36 mouse cellular contexts compared by ENCODE assay signal in genomic region chr4:41037942-41038341, GRCm38 (mm10). TPM values are rescaled to one million over a fixed set of nuclear protein-coding genes. Genes with fewer than 3 reads are reported as not detected.
DNase-seq lines count a peak whose midpoint lies in the region; ATAC-seq and TF ChIP-seq lines count a peak whose summit lies in the region.
"Had no signal": no experiment of that assay in that cellular context is flagged by ENCODE, and none has a peak within 500 bp of the region (broad histone marks: within the 10 kb centered on the region; RNA-seq: fewer than 3 reads in every experiment).

No protein-coding gene starts in this region.

- intact Hi-C loops in heart, adult 2 months (cut with DNase I) = no loop called here

- H3K36me3 ChIP-seq in heart, adult 2 months (ENCODE audit: control insufficient read depth, insufficient read depth, low read length) = peaks cover 9% of the 10 kb centered on the region
- H3K36me3 ChIP-seq in heart, embryonic 11.5 days (ENCODE audit: control insufficient read depth, insufficient read depth, low read length) = no peaks in the 10 kb centered on the region
- no peaks in the 10 kb centered on the region for H3K36me3 ChIP-seq in kidney, embryonic 15.5 days
- H3K36me3 ChIP-seq: embryonic facial prominence, embryonic 12.5 days; heart, embryonic 12.5 days; limb, embryonic 13.5 days; lung, embryonic 15.5 days; midbrain, embryonic 10.5 days; midbrain, embryonic 15.5 days had no signal

- ATAC-seq in heart, embryonic 11.5 days (replicated peaks; ENCODE audit: insufficient number of reproducible peaks, low FRiP score, low TSS enrichment) = no peak
- no peak for ATAC-seq in kidney, embryonic 15.5 days (replicated peaks; ENCODE audit: low FRiP score)
- ATAC-seq: forebrain, embryonic 14.5 days; intestine, postnatal 0 days; midbrain, embryonic 15.5 days had no signal

- H3K4me2 ChIP-seq in heart, embryonic 11.5 days = no peak overlapping the region
- H3K4me2 ChIP-seq in kidney, embryonic 15.5 days = no peak overlapping the region
- H3K4me2 ChIP-seq: embryonic facial prominence, embryonic 12.5 days; heart, embryonic 12.5 days; hindbrain, embryonic 14.5 days; limb, embryonic 13.5 days; liver, embryonic 11.5 days; lung, embryonic 15.5 days; midbrain, embryonic 15.5 days had no signal

- TF ChIP-seq EP300 in heart, adult 2 months (IDR thresholded peaks at IDR 0.05; ENCODE audit: insufficient read depth, low read depth, low read length) = no peak

- no peak for TF ChIP-seq CTCF in heart, adult 2 months (IDR thresholded peaks at IDR 0.05)

- no peak overlapping the region for H3K9ac ChIP-seq in heart, adult 2 months (ENCODE audit: low read depth, low read length)
- H3K9ac ChIP-seq in heart, embryonic 11.5 days (ENCODE audit: low read depth, low read length) = no peak overlapping the region
- H3K9ac ChIP-seq in kidney, embryonic 15.5 days = no peak overlapping the region
- H3K9ac ChIP-seq: embryonic facial prominence, embryonic 12.5 days; heart, embryonic 12.5 days; hindbrain, embryonic 14.5 days; limb, embryonic 13.5 days; lung, embryonic 15.5 days; midbrain, embryonic 15.5 days had no signal

- no peak overlapping the region for H3K4me3 ChIP-seq in heart, adult 2 months
- H3K4me3 ChIP-seq in heart, embryonic 11.5 days (ENCODE audit: low read depth, low read length) = no peak overlapping the region
- no peak overlapping the region for H3K4me3 ChIP-seq in kidney, embryonic 15.5 days (replicated peaks)
- H3K4me3 ChIP-seq: embryonic facial prominence, embryonic 12.5 days; heart, embryonic 12.5 days; layer of hippocampus, adult 2 months; left cerebral cortex, adult 2 months; limb, embryonic 13.5 days; lung, embryonic 15.5 days; midbrain, embryonic 10.5 days; midbrain, embryonic 15.5 days had no signal

- WGBS in heart, adult 2 months = 28% methylated on average over 3 of the region's 3 CpGs
- 43% methylated on average over 3 of the region's 3 CpGs for WGBS in heart, embryonic 11.5 days (ENCODE audit: insufficient replicate concordance)
- WGBS in kidney, embryonic 15.5 days = 55% methylated on average over 3 of the region's 3 CpGs

- H3K79me2 ChIP-seq in heart, adult 2 months (replicated peaks; ENCODE audit: control insufficient read depth, insufficient read depth, low read length) = no peaks in the 10 kb centered on the region

- H3K27ac ChIP-seq in heart, adult 2 months = peak overlapping the region; percentile 45; the same call in 1 of the 2 replicates
- H3K27ac ChIP-seq in heart, embryonic 11.5 days (ENCODE audit: low read depth, low read length) = no peak overlapping the region
- no peak overlapping the region for H3K27ac ChIP-seq in kidney, embryonic 15.5 days
- H3K27ac ChIP-seq: embryonic facial prominence, embryonic 12.5 days; hindbrain, embryonic 14.5 days; layer of hippocampus, adult 2 months; left cerebral cortex, adult 2 months; limb, embryonic 13.5 days; lung, embryonic 15.5 days; midbrain, embryonic 10.5 days; midbrain, embryonic 15.5 days; stomach, postnatal 0 days had no signal

- no peak for DNase-seq in heart, adult 2 months
- DNase-seq in kidney, postnatal 36 days = peak; percentile 49 to 55
- peak; percentile 36 for DNase-seq in adrenal gland, postnatal 25 days
- no peak for DNase-seq in natural killer cell, adult 2 months (ENCODE audit: low spot score in 2 of 2)
- DNase-seq in thymus, postnatal 10 days (ENCODE audit: low spot score in 2 of 2) = no peak
- DNase-seq: cerebellum, adult 2 months; cerebellum, postnatal 36 days; gastrocnemius, postnatal 14 days; kidney, postnatal 10 days; right cerebral cortex, adult 18-20 months; thymus, adult 2 months; thymus, postnatal 4 days had no signal

- H3K9me3 ChIP-seq in heart, embryonic 11.5 days (replicated peaks; ENCODE audit: control insufficient read depth, low read length) = no peaks in the 10 kb centered on the region
- H3K9me3 ChIP-seq in kidney, embryonic 15.5 days (replicated peaks) = no peaks in the 10 kb centered on the region
- H3K9me3 ChIP-seq: embryonic facial prominence, embryonic 12.5 days; heart, embryonic 12.5 days; limb, embryonic 13.5 days; lung, embryonic 15.5 days; midbrain, embryonic 10.5 days; midbrain, embryonic 15.5 days had no signal

- H3K4me1 ChIP-seq in heart, adult 2 months (ENCODE audit: control insufficient read depth, insufficient read depth, low read length) = peaks cover 12% of the 10 kb centered on the region
- H3K4me1 ChIP-seq in heart, embryonic 11.5 days (ENCODE audit: control insufficient read depth, insufficient read depth, low read length) = no peaks in the 10 kb centered on the region
- H3K4me1 ChIP-seq in kidney, embryonic 15.5 days = peaks cover 15% of the 10 kb centered on the region
- H3K4me1 ChIP-seq: embryonic facial prominence, embryonic 12.5 days; limb, embryonic 13.5 days; midbrain, embryonic 10.5 days; midbrain, embryonic 15.5 days had no signal

- no peak for TF ChIP-seq POLR2A in heart, adult 2 months (IDR thresholded peaks at IDR 0.05; ENCODE audit: insufficient read depth, low read depth, low read length)

- no peaks in the 10 kb centered on the region for H3K27me3 ChIP-seq in heart, adult 2 months (ENCODE audit: control insufficient read depth, insufficient read depth, low read length)
- H3K27me3 ChIP-seq in heart, embryonic 11.5 days (ENCODE audit: control insufficient read depth, insufficient read depth, low read length) = no peaks in the 10 kb centered on the region
- no peaks in the 10 kb centered on the region for H3K27me3 ChIP-seq in kidney, embryonic 15.5 days
- H3K27me3 ChIP-seq: embryonic facial prominence, embryonic 12.5 days; heart, embryonic 12.5 days; limb, embryonic 13.5 days; lung, embryonic 15.5 days; midbrain, embryonic 15.5 days had no signal

RNA-seq across cellular contexts. Expression of gene Aqp7, which starts 10.0 kb away (rescaled TPM):
- total RNA-seq in heart, adult 2 months (2021) = 10 to 100 TPM; 21.6 to 33.0 TPM
- polyA plus RNA-seq in heart, adult 2 months (2012; rRNA removed) = 32.7 and 53.4 TPM in 2 replicates
- 0.14 and 0.20 TPM in 2 replicates for polyA plus RNA-seq in heart, embryonic 11.5 days (2014; fragmentation: Nextera tagmentation; extraction: Ambion mirVana)
- polyA plus RNA-seq in kidney, embryonic 15.5 days (2015; fragmentation: Nextera tagmentation; extraction: Ambion mirVana) = 0.88 and 1.1 TPM in 2 replicates
- 18.6 and 20.6 TPM in 2 replicates for total RNA-seq in adrenal gland, postnatal 25 days (2021)
- total RNA-seq: ES-E14; granulocyte monocyte progenitor cell, adult 5-6 weeks; hematopoietic stem cell, adult 5-6 weeks; layer of hippocampus, postnatal 14 days; left cerebral cortex, adult 2 months; left cerebral cortex, postnatal 36 days; megakaryocyte progenitor cell, adult 5-6 weeks; neutrophil, adult 5-6 weeks had no signal
- polyA plus RNA-seq: brain, embryonic 14.5 days; cerebellum, adult 2 months; embryonic facial prominence, embryonic 12.5 days; forebrain, embryonic 14.5 days; heart, embryonic 12.5 days; hindbrain, embryonic 14.5 days; lung, embryonic 15.5 days; midbrain, embryonic 15.5 days; neural tube, embryonic 11.5 days had no signal

Comparison
In these comparisons a context has a peak if more than half of its experiments do, and no peak if none do; other contexts are left out.
1. RNA of gene Aqp7, which starts 10.0 kb away (polyA plus RNA-seq): 32.7 to 53.4 TPM in heart, adult 2 months; 0.88 to 1.1 TPM in kidney, embryonic 15.5 days and 0.14 to 0.20 TPM in heart, embryonic 11.5 days; every median in the first group is over 10 times any median in the second.
2. DNase-seq: peak in kidney, postnatal 36 days (2 of 2) and adrenal gland, postnatal 25 days (single experiment); none in heart, adult 2 months (0 of 2), natural killer cell, adult 2 months (0 of 2) and thymus, postnatal 10 days (0 of 2).